Mouse (Mus musculus) heart, postnatal 0 days (tissue): ENCODE data around the gene Sf3b3. TPM values are rescaled to one million over a fixed set of nuclear protein-coding genes. Genes with fewer than 3 reads are reported as not detected.
"Not testable (repeated sequence)": the region's sequence is repeated elsewhere in the genome, so short reads cannot be mapped to it uniquely, and the experiment has no call there.

ENCODE experiments used
- ATAC-seq: fragments of 200-750 bp; cut with Nextera tagmentation; 2 replicates; pipeline ENCODE4 v1.8.0; 2017; ENCODE audit warnings: low read depth, moderate number of reproducible peaks, moderate library complexity; ENCODE audit not compliant: insufficient read depth
- DNase-seq: peaks from one replicate; pipeline ENCODE4 v3.0.0-alpha.2; 2016; ENCODE audit warnings: low spot score
- H3K27ac ChIP-seq: fragments of 300-500 bp; sonication (generic); 2 replicates; pipeline ENCODE4 v1.5.1; 2014; ENCODE audit warnings: low read depth, mild to moderate bottlenecking
- H3K27me3 ChIP-seq: fragments of 300-500 bp; sonication (generic); 2 replicates; pipeline ENCODE4 v1.6.1; 2014; ENCODE audit warnings: low read length, mixed read lengths; ENCODE audit not compliant: control insufficient read depth, insufficient read depth
- H3K36me3 ChIP-seq: fragments of 300-500 bp; sonication (generic); replicated peaks from 2 replicates; pipeline ENCODE4 v1.6.1; 2014; ENCODE audit warnings: low read length, mixed read lengths; ENCODE audit not compliant: control insufficient read depth, insufficient read depth
- H3K4me1 ChIP-seq: fragments of 300-500 bp; sonication (generic); 2 replicates; pipeline ENCODE4 v1.6.1; 2014; ENCODE audit warnings: antibody characterized with exemption; ENCODE audit not compliant: control insufficient read depth, insufficient read depth
- H3K4me2 ChIP-seq: fragments of 300-500 bp; sonication (generic); 2 replicates; pipeline ENCODE4 v1.6.1; 2014; ENCODE audit warnings: low read depth, mild to moderate bottlenecking, low read length, moderate library complexity
- H3K4me3 ChIP-seq: fragments of 300-500 bp; sonication (generic); 2 replicates; pipeline ENCODE4 v1.5.1; 2014; ENCODE audit warnings: low read depth, low read length
- H3K9ac ChIP-seq: fragments of 300-500 bp; sonication (generic); replicated peaks from 2 replicates; pipeline ENCODE4 v1.6.1; 2014; ENCODE audit warnings: low read depth, low read length, mixed read lengths
- H3K9me3 ChIP-seq: fragments of 300-500 bp; sonication (generic); replicated peaks from 2 replicates; pipeline ENCODE4 v1.6.1; 2016; ENCODE audit warnings: low read length; ENCODE audit not compliant: control insufficient read depth
- CTCF ChIP-seq: IDR thresholded peaks from 2 replicates; pipeline ENCODE4 v1.5.1; 2016; ENCODE audit warnings: antibody characterized with exemption, control low read depth, low read depth
- EP300 ChIP-seq: IDR thresholded peaks from 2 replicates; pipeline ENCODE4 v1.6.1; 2016; ENCODE audit warnings: antibody characterized with exemption, low read depth
- WGBS: fragments of 180-500 bp; shearing (Covaris S2); extraction: QIAGEN DNeasy Blood & Tissue Kit; methylation state at CpG from one replicate; pipeline ENCODE4 v1.1.7; 2014; 5-methylcytosine and 5-hydroxymethylcytosine counted together
- polyA plus RNA-seq: library from polyadenylated mRNA; unstranded; fragments of >200 nt; fragmentation: Nextera tagmentation; extraction: Ambion mirVana; gene quantifications from 2 replicates; pipeline ENCODE4 v1.2.1, GENCODE M21; 2015
- total RNA-seq: library from RNA; depleted of rRNA; stranded (reverse); fragments of >200 nt; gene quantifications from 2 replicates; pipeline ENCODE4 v1.2.3, GENCODE M21; 2014; ENCODE audit warnings: low replicate concordance

Sf3b3 gene
- total and polyA plus RNA-seq, 2 experiments from 2014 or later = 32.9 to 47.3 TPM

GRCm38 (mm10) chr8:110883824-110884223 is 37.2 kb upstream of the Sf3b3 start:
- Histone ChIP-seq H3K36me3 (peaks cover 63% of the 10 kb centered on the region), H3K4me1 (no peaks in the 10 kb centered on the region), H3K27me3 (no peaks in the 10 kb centered on the region), H3K9me3 (no peaks in the 10 kb centered on the region), H3K27ac (no peak overlapping the region), H3K4me2 (no peak overlapping the region), H3K4me3 (no peak overlapping the region), H3K9ac (no peak overlapping the region)
- WGBS = 96% methylated on average over 18 of the region's 18 CpGs
- ATAC-seq = no peak
- TF ChIP-seq EP300 = no peak
- TF ChIP-seq CTCF = no peak
- no peak for DNase-seq

- H3K27ac ChIP-seq = no peak overlapping the region
- DNase-seq (no peak), ATAC-seq (no peak)
- 91% methylated on average over 10 of the region's 10 CpGs for WGBS
- H3K9ac ChIP-seq = no peak overlapping the region
- TF ChIP-seq EP300 (no peak), CTCF (no peak)
- peaks cover 74% of the 10 kb centered on the region for H3K36me3 ChIP-seq
- H3K4me2 ChIP-seq = no peak overlapping the region
- H3K9me3 ChIP-seq = no peaks in the 10 kb centered on the region
- H3K4me3 ChIP-seq = no peak overlapping the region
- H3K27me3 ChIP-seq = no peaks in the 10 kb centered on the region
- H3K4me1 ChIP-seq = no peaks in the 10 kb centered on the region
Measured at GRCm38 (mm10) chr8:110881741-110882310, 35.2 kb upstream of the Sf3b3 start.

GRCm38 (mm10) chr8:110877862-110878261 is 31.3 kb upstream of the Sf3b3 start:
- no peaks in the 10 kb centered on the region for H3K4me1 ChIP-seq
- no peak for DNase-seq
- H3K36me3 ChIP-seq = peaks cover 90% of the 10 kb centered on the region
- H3K27me3 ChIP-seq = no peaks in the 10 kb centered on the region
- no peak for ATAC-seq
- H3K9me3 ChIP-seq = no peaks in the 10 kb centered on the region
- WGBS = 60% methylated on average over 4 of the region's 4 CpGs
- H3K9ac ChIP-seq = no peak overlapping the region
- H3K4me2 ChIP-seq = no peak overlapping the region
- TF ChIP-seq CTCF (no peak), EP300 (no peak)
- H3K4me3 ChIP-seq = no peak overlapping the region
- H3K27ac ChIP-seq = no peak overlapping the region

GRCm38 (mm10) chr8:110870501-110870900 is 23.9 kb upstream of the Sf3b3 start:
- 98% methylated on average over 2 of the region's 2 CpGs for WGBS
- Histone ChIP-seq H3K27me3 (no peaks in the 10 kb centered on the region), H3K36me3 (peaks cover 95% of the 10 kb centered on the region), H3K27ac (no peak overlapping the region), H3K9ac (no peak overlapping the region), H3K4me2 (no peak overlapping the region), H3K4me3 (no peak overlapping the region), H3K9me3 (no peaks in the 10 kb centered on the region), H3K4me1 (no peaks in the 10 kb centered on the region)
- DNase-seq = no peak
- TF ChIP-seq CTCF (no peak), EP300 (no peak)
- ATAC-seq = no peak

GRCm38 (mm10) chr8:110861347-110862025 is 14.9 kb upstream of the Sf3b3 start:
- not testable (repeated sequence) for ATAC-seq, H3K9ac ChIP-seq, DNase-seq, H3K27me3 ChIP-seq, H3K27ac ChIP-seq, H3K4me3 ChIP-seq, H3K9me3 ChIP-seq, H3K4me1 ChIP-seq, H3K4me2 ChIP-seq
- 93% methylated on average over 7 of the region's 7 CpGs for WGBS
- H3K36me3 ChIP-seq = peaks cover 94% of the 10 kb centered on the region
